Mouse (Mus musculus) spleen, postnatal 10 days (tissue): Measurements from ENCODE around the gene Rps6ka5.

Experiments
- DNase-seq, 2 experiments: peaks; one replicate each; pipeline ENCODE4 v3.0.0; 2021 to 2022; ENCODE audit warnings: low spot score in 2 of 2

The Rps6ka5 gene

GRCm38 (mm10) chr12:100724606-100725457 lies 2.0 kb downstream of the Rps6ka5 start:
- peak; percentile 95 to 99 for DNase-seq

- DNase-seq = no peak
These were observed 2.6 kb downstream of the Rps6ka5 start for GRCm38 (mm10) chr12:100724182-100724581.

- no peak for DNase-seq
These were observed 6.0 kb downstream of the Rps6ka5 start for GRCm38 (mm10) chr12:100720801-100721200.

- DNase-seq = no peak
These were observed 9.3 kb downstream of the Rps6ka5 start for GRCm38 (mm10) chr12:100717446-100717845.

GRCm38 (mm10) chr12:100716969-100717368 lies 9.8 kb downstream of the Rps6ka5 start:
- DNase-seq = no peak

- no peak for DNase-seq
These were observed 15.0 kb downstream of the Rps6ka5 start for GRCm38 (mm10) chr12:100711819-100712218.

GRCm38 (mm10) chr12:100711116-100711691 lies 15.6 kb downstream of the Rps6ka5 start:
- peak in 1 of 2 experiments; percentile 24 for DNase-seq

- DNase-seq = no peak
These were observed 16.4 kb downstream of the Rps6ka5 start for GRCm38 (mm10) chr12:100710432-100710831.

- DNase-seq = no peak
These were observed 19.5 kb downstream of the Rps6ka5 start for GRCm38 (mm10) chr12:100707312-100707711.

- no peak for DNase-seq
These were observed 21.6 kb downstream of the Rps6ka5 start for GRCm38 (mm10) chr12:100705057-100705722.

- no peak for DNase-seq
These were observed 28.8 kb downstream of the Rps6ka5 start for GRCm38 (mm10) chr12:100698019-100698418.

GRCm38 (mm10) chr12:100696621-100697020 lies 30.2 kb downstream of the Rps6ka5 start:
- DNase-seq = no peak

- no peak for DNase-seq
These were observed 31.5 kb downstream of the Rps6ka5 start for GRCm38 (mm10) chr12:100695252-100695651.

GRCm38 (mm10) chr12:100692208-100692607 lies 34.6 kb downstream of the Rps6ka5 start:
- no peak for DNase-seq

GRCm38 (mm10) chr12:100690444-100690843 lies 36.3 kb downstream of the Rps6ka5 start:
- no peak for DNase-seq

GRCm38 (mm10) chr12:100688177-100688576 lies 38.6 kb downstream of the Rps6ka5 start:
- no peak for DNase-seq

GRCm38 (mm10) chr12:100687001-100687400 lies 39.8 kb downstream of the Rps6ka5 start:
- DNase-seq = no peak

- peak in 1 of 2 experiments; percentile 20 for DNase-seq
These were observed 45.0 kb downstream of the Rps6ka5 start for GRCm38 (mm10) chr12:100681752-100682151.

GRCm38 (mm10) chr12:100681241-100681640 lies 45.5 kb downstream of the Rps6ka5 start:
- no peak for DNase-seq

- DNase-seq = no peak
These were observed 46.1 kb downstream of the Rps6ka5 start for GRCm38 (mm10) chr12:100680676-100681075.

- no peak for DNase-seq
These were observed 56.1 kb downstream of the Rps6ka5 start for GRCm38 (mm10) chr12:100670647-100671199.

- no peak for DNase-seq
These were observed 61.5 kb downstream of the Rps6ka5 start for GRCm38 (mm10) chr12:100665294-100665693.
